Mouse (Mus musculus) urinary bladder, postnatal 4 days (tissue): ENCODE measurements around the gene Cadps2.

Source experiments
- DNase-seq, 2 experiments: peaks; one replicate each; pipeline ENCODE4 v3.0.0; 2021 to 2022; ENCODE audit warnings: low spot score in 2 of 2

The Cadps2 gene

DNA sequence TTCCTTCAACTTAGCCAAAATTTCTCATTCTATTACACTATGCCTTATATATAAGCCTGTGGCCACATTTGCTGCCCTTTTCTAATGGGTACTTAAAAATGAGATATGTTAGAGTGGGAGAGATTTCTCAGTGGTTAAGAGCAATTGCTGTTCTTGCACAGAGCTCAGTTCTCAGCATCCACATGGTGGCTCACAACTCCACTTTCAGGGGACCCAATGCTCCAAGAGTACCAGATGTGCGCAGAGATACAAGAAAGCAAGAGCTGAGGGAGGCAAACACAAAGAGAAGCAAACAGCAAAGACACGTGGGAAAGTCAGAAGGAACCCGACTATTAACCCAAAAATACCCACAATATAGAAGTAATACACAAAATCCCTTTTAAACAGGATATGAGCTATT lies 77.0 kb downstream of the Cadps2 start:
- DNase-seq: no peak

DNA sequence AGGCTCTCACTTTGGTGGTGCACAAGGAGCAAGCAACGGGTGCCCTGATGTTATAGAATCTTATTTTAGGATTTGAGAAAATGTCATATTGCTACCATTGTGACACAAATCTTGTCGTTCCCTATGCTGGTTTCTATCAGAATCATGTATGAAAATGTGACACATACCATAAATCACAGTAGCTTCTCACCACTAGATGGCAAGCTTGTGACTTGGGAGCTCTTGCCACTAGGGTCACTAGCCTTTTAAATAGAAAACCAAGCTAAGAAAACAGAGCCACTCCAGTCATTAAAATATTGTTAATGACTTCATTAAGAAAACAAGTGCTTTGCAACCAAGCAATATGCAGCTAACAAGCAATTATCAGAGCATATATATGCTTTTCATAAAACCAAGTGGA lies 81.0 kb downstream of the Cadps2 start:
- DNase-seq: no peak

DNA sequence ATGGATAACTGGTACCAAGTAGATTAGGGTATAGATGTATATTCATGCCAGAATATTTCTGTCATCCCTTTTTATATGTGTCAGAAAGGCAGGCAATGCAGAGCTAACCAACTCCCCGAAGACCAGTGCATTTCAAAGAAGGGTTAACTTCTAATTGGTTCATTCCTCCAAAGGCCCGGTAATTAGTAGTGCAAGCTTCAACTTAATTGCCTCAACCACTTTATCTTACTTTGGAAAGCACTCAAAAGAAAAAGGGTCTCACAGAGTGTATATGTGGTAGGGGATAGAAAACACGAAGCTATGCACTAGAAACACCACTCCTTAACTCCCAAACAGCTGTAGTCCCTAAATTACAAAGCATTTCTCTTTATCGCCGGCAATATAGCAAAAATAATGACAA lies 90.4 kb downstream of the Cadps2 start:
- DNase-seq: no peak

DNA sequence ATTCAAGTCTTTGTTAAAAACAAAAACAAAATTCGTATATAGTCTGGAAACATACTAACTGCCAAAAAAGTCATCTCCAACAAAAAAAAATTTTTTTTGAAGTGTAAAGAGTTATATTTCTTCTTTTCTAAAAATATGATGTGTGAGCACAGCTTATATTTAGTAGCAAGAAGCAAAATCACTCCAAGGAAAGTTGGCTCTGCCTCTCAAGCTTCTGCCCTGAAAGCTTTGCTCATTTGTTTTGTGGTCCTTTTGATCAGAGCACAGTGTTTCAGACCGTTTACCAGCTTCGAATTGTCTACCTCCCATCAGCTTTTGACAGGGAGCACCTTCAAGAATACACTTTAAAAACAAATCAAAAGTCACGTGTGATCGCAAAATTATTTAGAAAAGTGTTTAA lies 99.2 kb downstream of the Cadps2 start:
- DNase-seq: no peak

DNA sequence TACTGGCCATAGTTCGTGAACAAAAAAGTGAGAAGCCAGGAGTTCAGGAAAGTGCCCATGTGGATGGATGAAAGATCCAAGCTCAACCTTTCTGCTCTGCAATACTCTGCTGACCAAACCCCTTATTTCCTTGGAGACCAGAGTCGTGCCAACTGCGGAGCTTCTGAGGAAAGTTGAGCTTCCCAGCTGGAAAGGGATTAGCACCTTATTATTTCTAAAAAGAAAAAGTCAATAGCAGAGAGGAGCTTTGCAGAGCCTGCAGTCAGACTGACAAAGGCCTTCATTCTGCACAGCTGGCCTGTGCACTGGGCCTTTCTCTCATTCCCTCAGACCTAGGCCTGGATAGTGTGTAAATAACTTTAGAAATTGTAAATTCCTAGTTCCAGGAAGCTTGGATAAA lies 106.5 kb downstream of the Cadps2 start:
- DNase-seq: no peak

DNA sequence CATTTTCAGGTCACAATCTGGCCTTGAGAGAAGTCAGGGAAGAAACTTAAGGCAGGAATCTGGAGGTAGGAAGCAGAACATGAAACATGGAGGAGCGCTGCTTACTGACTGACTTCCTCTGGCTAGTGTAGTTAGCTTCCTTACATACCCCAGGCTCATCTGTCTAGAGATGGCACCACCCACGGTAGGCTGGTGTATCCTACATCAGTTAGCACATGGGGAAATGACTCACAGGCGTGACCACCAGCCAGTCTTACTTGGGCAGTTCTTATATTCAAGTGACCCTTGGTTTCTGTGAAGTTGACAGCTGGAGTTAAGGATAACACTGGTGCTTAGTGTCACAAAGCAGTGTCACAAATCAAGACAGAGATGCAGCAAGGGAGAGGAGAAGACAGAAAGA lies 110.6 kb downstream of the Cadps2 start:
- no peak for DNase-seq

DNA sequence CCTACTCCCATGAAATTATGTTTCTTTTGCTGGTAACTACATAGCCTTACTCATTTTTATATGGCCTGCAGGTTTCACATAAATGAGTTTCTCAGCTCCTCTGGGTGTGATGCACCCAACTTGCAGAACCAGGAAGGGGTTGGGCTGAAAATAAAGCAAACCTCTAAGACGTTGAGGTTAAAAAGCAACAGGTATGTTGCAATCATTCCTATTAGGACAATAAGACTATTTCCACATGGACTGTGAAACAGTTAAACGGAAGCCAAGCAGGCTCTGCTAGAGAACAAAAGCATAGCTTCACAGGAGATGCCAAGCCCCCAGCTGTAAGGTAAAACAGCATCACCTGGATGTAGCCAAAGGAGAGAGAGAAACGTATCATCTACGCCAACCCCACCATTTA lies 115.5 kb downstream of the Cadps2 start:
- no peak for DNase-seq

DNA sequence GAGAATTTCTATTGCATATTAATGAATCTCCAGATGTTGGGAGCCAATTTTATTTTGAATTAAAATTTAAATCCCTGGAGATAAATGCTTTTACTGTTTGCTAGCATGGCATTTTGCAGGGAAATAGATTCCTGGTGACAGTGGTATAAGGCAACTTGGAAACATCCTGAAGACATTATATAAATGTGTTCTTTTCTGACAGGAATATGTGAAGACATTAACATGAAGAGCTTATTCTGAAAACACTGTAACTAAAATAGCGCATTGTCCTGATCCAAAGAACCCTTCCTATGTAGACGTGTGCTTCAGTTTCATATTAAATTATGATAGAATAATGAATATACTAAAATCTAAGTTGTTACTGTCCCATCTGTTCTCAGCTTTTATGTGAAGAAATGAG lies 118.8 kb downstream of the Cadps2 start:
- no peak for DNase-seq

DNA sequence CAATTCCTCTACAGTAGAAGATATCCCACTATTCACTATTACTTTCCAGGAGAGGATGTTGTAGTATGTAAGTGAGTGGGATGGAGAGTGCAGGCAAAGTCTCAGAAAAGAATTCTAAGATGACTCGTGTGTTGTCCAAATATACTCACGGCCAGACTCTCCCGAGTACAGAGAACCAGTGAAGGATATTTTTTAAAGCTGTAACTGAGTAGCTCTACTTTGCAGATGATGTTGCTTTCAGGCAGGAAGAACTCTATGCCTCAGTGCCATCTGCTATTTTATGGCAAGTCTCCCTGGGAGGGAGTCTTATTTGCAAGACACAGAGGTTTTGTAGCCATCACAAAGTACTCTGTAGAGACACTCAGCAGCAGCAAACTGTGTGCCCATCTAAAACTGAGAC lies 131.7 kb downstream of the Cadps2 start:
- DNase-seq: no peak

DNA sequence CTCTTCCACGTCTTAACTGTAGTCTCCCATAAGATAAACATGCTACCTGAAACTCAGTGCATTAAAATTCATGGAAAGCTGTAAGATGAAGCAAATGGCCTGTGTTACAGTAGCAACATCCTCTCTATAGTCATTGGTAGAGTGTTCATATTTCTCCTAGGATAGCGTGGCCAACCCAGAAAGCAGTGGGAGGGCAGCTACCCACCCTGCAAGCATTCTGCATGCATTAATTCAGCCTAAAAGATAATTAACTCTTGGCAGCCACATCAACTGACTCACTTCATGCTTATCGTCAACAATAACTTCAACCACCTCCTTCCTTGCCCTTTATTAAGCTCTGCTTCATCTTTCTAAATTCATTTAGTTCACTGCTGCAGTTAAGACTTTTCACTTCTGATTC lies 138.3 kb downstream of the Cadps2 start:
- no peak for DNase-seq

DNA sequence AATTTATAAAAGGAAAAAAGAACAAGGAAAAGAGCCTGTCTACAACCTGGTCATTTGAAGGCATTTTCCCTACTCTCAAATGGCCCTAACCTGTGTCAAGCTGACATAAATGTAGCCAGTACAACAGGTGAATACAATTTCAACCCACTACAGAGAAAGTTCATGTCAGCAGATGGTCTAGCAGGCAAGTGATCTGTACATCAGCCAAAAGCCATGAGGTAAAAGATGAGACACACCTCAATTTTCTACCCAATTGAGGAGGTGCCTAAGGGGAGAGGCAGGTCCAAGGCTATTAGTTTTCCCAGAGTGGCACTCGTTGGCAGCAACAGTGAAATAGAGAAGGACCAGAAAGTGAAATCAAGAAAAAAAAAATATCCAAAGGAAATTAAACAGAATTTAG lies 161.0 kb downstream of the Cadps2 start:
- DNase-seq: no peak

DNA sequence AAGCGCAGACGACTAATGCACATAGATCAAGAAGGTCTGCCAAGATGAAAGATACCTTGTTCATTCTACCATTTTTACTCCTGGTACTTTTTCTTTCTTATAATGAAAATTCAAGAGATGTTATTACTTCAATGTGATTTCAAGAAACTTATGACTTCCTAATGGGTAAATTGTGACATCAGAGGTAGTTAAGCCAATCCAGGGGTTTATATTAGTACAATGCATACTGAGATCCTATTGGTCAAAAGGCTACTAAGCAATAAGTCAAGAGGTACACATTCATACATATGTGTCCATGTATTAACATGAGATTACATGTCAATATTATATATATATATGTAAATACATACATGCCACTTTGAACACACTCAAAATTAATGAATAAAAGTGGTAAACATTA lies 184.2 kb downstream of the Cadps2 start, which contains the start of gene Rnf148:
Gene Rnf148, minus strand, starts transcription at position 101 of the 400 bp plus-strand sequence.
- no peak for DNase-seq

DNA sequence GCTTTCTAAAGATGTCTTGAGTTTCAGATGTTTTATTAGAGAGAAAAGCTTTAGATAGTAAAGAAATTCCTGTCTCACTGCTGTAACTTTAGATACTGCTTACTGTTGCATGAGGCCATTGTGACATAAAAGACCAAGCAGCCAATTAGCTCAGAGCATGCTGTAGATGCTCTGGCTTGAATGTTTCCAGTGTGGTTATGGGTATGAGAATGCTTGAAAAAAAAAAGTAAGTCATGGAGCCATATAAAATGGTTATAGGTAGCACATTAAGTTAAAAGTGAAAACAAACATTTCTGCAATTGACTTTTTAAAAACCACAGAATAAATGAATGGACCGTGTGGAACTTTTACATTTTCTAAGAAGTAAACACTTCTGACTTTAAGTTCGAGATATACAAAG lies 189.0 kb downstream of the Cadps2 start, which contains the start of gene Rnf133:
Gene Rnf133, minus strand, starts transcription at position 101 of the 400 bp plus-strand sequence.
- no peak for DNase-seq

DNA sequence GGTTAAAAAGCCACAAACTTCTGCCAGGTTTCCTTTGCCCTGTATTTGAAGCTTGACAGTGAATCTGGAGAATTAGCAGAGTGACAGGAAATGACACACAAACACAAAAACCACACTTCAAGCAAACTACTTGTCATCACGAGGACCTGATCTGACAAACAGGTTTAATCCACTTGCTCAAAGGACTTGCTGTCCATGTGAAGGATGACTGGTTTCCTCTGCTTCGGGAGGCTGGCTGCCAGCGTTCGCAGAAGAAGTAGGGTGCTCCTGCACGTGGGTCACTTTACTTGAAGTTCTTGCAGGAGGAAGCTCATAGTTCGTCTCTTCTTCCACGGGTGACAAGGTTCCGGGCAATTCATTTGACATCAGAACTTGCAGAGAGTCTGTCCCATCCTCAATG lies 190.5 kb downstream of the Cadps2 start:
- DNase-seq: no peak

DNA sequence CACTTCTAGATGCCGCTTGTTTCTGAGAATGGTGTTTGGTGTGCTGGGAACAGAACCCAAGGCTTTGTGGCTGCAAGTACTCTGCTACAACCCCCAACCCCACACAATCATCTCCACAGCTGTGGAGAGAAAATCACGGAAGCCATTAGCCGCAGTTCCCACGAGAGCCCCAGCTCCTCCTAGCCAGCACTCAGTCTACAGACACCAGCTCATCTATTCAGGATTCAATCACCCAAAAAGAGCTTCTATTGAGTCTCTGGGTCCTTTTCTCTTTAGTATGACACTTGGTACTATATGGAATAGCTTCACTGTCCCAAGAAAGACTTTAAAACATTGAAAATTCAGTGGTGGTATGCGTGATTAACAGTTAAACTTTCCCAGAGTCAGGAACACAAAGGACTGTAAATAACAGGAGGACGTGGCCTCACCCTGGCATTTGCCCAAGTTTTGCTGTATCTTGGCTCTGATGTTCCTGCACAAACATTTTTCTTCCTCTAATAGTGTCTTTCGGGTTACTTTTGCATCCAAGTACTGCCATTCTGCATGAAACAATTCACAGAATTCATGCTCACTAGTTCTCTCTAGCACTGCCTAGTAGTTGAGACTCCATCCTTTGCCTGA lies 191.5 kb downstream of the Cadps2 start:
- no peak for DNase-seq

DNA sequence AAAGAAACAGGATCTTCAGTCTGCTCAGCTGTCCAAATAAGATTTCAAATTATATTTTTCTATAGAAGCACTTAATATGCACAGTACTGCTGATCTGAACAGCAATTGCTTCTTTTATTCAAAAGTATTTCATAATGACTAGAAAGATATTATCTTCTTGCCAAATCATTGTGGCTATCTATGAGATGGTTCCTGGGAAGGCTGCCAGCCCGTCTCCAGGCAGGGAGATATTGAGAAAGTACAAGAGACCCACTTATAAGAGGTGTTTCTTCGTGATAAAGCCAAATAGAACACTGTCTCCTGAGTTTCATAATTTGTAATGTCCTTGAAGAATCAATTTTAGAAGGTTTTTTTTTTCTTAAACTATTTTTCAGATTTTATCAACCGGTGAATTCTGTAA lies 202.1 kb downstream of the Cadps2 start:
- no peak for DNase-seq

DNA sequence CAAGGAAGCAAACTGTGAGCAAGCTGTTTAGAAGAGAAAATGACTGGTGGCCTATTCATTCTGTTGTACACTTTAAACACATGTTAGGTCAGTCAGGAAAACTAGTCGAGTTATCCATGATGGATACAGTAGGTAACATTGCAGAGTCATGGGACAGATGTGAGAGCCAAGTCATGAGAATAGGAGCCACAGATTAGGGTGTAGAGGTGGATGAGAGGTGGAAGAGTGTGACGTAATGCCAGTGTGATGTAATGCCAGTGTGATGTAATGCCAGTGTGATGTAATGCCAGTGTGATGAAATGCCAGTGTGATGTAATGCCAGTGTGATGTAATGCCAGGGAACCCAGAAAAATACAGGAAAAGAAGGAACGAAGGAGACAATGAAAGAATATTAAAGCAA lies 204.0 kb downstream of the Cadps2 start:
- DNase-seq: no peak

DNA sequence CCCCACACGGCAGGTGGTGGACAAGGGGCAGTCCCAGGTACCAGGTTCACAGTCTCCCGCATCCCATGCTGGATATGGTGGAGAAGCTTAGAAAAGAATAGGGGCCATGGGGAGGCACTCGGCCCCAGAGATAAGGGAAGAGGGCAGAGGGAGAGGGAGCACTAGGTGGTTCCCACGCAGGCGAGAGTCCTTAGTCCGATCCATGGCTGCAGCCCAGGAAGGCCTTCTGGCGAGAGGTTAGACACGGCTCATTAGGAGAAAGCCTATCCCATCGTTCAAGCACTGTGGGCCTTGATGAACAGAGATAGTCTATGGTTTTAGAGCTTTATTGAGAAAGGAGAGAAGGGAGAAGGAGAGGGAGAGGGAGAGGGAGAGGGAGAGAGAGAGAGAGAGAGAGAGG lies 205.2 kb downstream of the Cadps2 start:
- DNase-seq: no peak

DNA sequence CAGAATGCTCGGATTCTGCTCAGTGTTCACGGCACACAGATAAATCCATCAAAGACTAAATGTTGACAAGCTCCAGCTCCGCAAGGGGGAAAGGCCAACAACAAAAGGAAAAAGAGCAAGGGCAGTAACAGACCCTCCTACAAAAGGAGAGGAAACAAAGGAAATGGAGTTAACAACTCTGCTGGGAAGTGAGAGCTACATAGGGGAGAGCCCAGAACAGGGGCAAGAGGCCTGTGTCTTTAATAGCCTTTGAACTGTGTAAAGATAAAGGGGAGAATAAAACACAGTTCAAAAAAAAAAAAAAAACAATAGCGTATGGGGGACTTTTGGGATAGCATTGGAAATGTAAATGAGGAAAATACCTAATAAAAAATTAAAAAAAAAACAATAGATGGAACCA lies 208.8 kb downstream of the Cadps2 start:
- no peak for DNase-seq

DNA sequence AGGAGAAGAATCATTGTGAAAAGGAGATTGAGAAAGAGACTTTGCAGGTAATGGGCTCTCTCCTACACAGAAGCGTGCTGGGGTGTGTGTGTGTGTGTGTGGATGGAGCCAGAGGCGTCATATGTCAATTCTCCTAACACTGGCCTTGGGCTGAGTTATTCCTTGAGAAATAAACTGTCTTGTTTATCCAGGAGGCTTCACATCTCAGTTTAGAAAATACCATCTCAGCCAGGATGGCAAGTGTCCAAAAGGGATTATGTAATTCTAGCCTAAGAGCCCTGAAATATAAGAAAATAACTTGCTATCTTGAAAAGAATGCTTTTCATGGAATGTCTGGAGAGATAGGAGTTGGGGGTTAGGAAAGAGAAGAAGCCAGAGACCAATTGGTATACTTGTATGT lies 264.1 kb downstream of the Cadps2 start:
- DNase-seq: no peak

DNA sequence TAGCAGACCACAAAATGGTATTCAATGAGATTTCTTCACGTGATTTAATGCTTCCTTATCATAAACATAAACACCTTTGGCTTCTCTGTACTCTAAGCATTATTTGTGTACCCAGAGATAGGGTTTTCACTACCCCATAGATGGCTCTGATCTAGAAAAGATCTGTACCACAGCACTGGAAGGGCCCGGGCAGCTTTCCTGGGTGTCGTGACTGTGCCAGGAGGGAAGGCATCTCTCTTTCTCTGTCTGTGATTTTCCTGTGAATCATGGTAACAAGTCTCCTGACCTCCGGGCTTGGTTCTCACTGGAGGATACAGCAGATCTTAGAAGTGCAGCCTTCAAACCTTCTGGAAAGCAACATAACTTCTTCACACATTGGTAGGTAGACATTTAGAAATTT lies 265.5 kb downstream of the Cadps2 start:
- DNase-seq: no peak

DNA sequence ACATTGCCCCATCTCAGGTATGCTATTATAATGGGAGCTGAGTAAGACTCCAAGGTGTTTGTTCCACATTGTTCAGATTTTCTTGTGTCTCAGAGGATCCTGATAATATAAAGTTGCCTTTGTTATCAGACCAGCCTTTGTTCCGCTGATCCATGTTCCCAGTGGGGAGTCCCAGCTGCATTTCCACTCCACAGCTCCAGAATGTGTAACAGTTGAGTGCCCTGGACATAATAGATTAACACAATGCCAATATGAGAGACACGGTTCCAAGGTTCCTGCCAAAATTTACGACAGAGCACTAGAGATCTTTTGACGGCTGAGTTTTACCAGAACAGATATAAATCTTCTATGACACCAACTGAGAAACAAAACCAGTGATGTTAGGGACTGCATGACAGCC lies 266.8 kb downstream of the Cadps2 start:
- DNase-seq: no peak

DNA sequence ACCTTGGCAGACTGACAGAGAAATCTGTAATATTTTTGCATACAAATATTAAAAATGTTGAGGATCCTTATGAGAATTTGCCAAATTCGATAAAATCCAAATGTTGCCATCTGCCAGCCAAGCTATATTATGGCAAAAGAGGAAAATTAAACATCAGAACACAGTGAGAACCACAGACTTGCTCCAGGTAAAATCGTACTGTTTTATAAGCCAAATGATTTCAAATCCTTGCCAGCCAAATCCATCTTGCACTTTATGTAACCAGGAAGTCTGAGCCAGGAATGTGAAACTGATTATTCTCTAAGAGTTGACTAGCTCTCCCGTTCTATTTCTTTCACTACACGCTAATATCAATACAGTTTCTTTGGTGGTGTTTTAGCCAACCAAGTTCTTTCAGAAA lies 269.5 kb downstream of the Cadps2 start:
- no peak for DNase-seq

DNA sequence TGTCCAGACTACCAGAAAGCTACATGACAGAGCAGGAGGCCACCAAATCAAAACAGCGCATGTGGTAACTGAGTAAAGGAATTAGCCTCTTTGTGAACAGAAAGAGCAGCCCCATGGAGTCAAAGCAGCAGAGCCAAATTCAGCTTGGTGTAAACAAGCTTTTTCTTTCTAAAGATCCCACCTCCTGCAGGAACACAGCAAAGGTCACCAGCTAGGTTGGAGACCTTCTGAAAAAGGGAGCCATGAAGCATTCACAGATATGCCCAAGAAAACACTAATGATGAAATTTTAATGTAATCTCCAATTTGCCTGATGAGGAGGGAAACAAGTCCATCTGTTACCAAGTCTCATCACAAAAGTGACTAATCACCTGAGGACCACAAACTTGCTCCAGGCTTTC lies 270.5 kb downstream of the Cadps2 start:
- DNase-seq: no peak
